In genomic region chr10:77606855-77607254, GRCm38 (mm10) we compare ENCODE assay signal across 8 mouse cellular contexts. TPM values are rescaled to one million over a fixed set of nuclear protein-coding genes. Genes with fewer than 3 reads are reported as not detected.
DNase-seq lines count a peak whose midpoint lies in the region; ATAC-seq lines count a peak whose summit lies in the region.

No protein-coding gene starts in this region.

- H3K4me1 ChIP-seq in heart, embryonic 10.5 days, result peaks cover 27% of the 10 kb centered on the region
- peaks cover 26% of the 10 kb centered on the region for H3K4me1 ChIP-seq in forebrain, embryonic 13.5 days
- peaks cover 56% of the 10 kb centered on the region for H3K4me1 ChIP-seq in liver, embryonic 13.5 days (replicated peaks)
- H3K4me1 ChIP-seq in stomach, embryonic 14.5 days (ENCODE audit: control insufficient read depth, insufficient read depth, low read length), result peaks cover 12% of the 10 kb centered on the region

- H3K9ac ChIP-seq in forebrain, embryonic 13.5 days, result peak overlapping the region; percentile 85
- H3K9ac ChIP-seq in liver, embryonic 13.5 days, result peak overlapping the region; percentile 87
- H3K9ac ChIP-seq in stomach, embryonic 14.5 days (replicated peaks; ENCODE audit: low read depth, low read length), result peak overlapping the region; percentile 55

- peaks cover 39% of the 10 kb centered on the region for H3K36me3 ChIP-seq in heart, embryonic 10.5 days
- H3K36me3 ChIP-seq in forebrain, embryonic 13.5 days (ENCODE audit: poor library complexity, severe bottlenecking), result peaks cover 35% of the 10 kb centered on the region
- H3K36me3 ChIP-seq in liver, embryonic 13.5 days, result peaks cover 42% of the 10 kb centered on the region
- H3K36me3 ChIP-seq in stomach, embryonic 14.5 days (ENCODE audit: control insufficient read depth, insufficient read depth, low read length), result peaks cover 21% of the 10 kb centered on the region

- H3K4me2 ChIP-seq in forebrain, embryonic 13.5 days, result peak overlapping the region; percentile 87
- H3K4me2 ChIP-seq in liver, embryonic 13.5 days, result peak overlapping the region; percentile 96
- peak overlapping the region; percentile 92 for H3K4me2 ChIP-seq in stomach, embryonic 14.5 days (replicated peaks; ENCODE audit: low read depth, low read length)

- no peaks in the 10 kb centered on the region for H3K9me3 ChIP-seq in heart, embryonic 10.5 days
- H3K9me3 ChIP-seq in forebrain, embryonic 13.5 days (replicated peaks), result no peaks in the 10 kb centered on the region
- no peaks in the 10 kb centered on the region for H3K9me3 ChIP-seq in liver, embryonic 13.5 days (replicated peaks)
- no peaks in the 10 kb centered on the region for H3K9me3 ChIP-seq in stomach, embryonic 14.5 days (ENCODE audit: control insufficient read depth, low read depth, low read length)

- peak overlapping the region; percentile 83 for H3K4me3 ChIP-seq in heart, embryonic 10.5 days
- peak overlapping the region; percentile 79 for H3K4me3 ChIP-seq in forebrain, embryonic 13.5 days
- peak overlapping the region; percentile 81 for H3K4me3 ChIP-seq in liver, embryonic 13.5 days (replicated peaks)
- peak overlapping the region; percentile 55 for H3K4me3 ChIP-seq in stomach, embryonic 14.5 days (ENCODE audit: low read depth, low read length)

- ATAC-seq in forebrain, embryonic 13.5 days, result peak; percentile 16
- ATAC-seq in liver, embryonic 13.5 days (ENCODE audit: low read depth), result peak; percentile 36
- peak; percentile 7; the same call in 1 of the 2 replicates for ATAC-seq in stomach, embryonic 14.5 days (ENCODE audit: insufficient number of reproducible peaks, insufficient read depth, low FRiP score, low read depth)

- DNase-seq in heart, embryonic 10.5 days (ENCODE audit: low spot score), result no peak
- DNase-seq in heart, postnatal 4 days, result no peak
- DNase-seq in CD4-positive, CD25-positive, alpha-beta regulatory T cell, adult 2 months (ENCODE audit: low read depth, low spot score), result peak; percentile 73
- no peak for DNase-seq in liver, embryonic 13.5 days
- no peak for DNase-seq in cerebellum, postnatal 10 days
- no peak for DNase-seq in embryo, embryonic 9.5 days (ENCODE audit: extremely low spot score)

- 35% methylated on average over 7 of the region's 7 CpGs for WGBS in heart, embryonic 10.5 days
- WGBS in forebrain, embryonic 13.5 days, result 45% methylated on average over 7 of the region's 7 CpGs
- WGBS in liver, embryonic 13.5 days (ENCODE audit: insufficient replicate concordance), result 11% methylated on average over 7 of the region's 7 CpGs
- WGBS in stomach, embryonic 14.5 days, result 31% methylated on average over 7 of the region's 7 CpGs

- H3K27ac ChIP-seq in heart, embryonic 10.5 days, result peak overlapping the region; percentile 99
- H3K27ac ChIP-seq in forebrain, embryonic 13.5 days, result peak overlapping the region; percentile 92; the same call in 1 of the 2 replicates
- H3K27ac ChIP-seq in liver, embryonic 13.5 days, result peak overlapping the region; percentile 97
- peak overlapping the region; percentile 97; the same call in 1 of the 2 replicates for H3K27ac ChIP-seq in stomach, embryonic 14.5 days (ENCODE audit: low read length)

- H3K27me3 ChIP-seq in heart, embryonic 10.5 days (ENCODE audit: insufficient read depth, poor library complexity, severe bottlenecking), result no peaks in the 10 kb centered on the region
- no peaks in the 10 kb centered on the region for H3K27me3 ChIP-seq in forebrain, embryonic 13.5 days
- no peaks in the 10 kb centered on the region for H3K27me3 ChIP-seq in liver, embryonic 13.5 days
- no peaks in the 10 kb centered on the region for H3K27me3 ChIP-seq in stomach, embryonic 14.5 days (ENCODE audit: control insufficient read depth, insufficient read depth, low read length)

RNA-seq across cellular contexts. Expression of gene Gm49325, which starts 0.9 kb away (rescaled TPM):
- 2.1 and 2.7 TPM in 2 replicates for polyA plus RNA-seq in heart, embryonic 10.5 days (2016; fragmentation: Nextera tagmentation; extraction: Ambion mirVana)
- 10 to 100 TPM; 15.9 to 20.8 TPM for total RNA-seq in heart, postnatal 4 days (2021)
- polyA plus RNA-seq in forebrain, embryonic 13.5 days (2015; fragmentation: Nextera tagmentation; extraction: Ambion mirVana), result 2.3 TPM in 1 of 2 replicates, not detected in the other
- polyA plus RNA-seq in liver, embryonic 13.5 days (2015; fragmentation: Nextera tagmentation; extraction: Ambion mirVana), result 1.1 and 5.3 TPM in 2 replicates
- polyA plus RNA-seq in stomach, embryonic 14.5 days (2014; fragmentation: Nextera tagmentation; extraction: Ambion mirVana), result 6.5 TPM in 1 of 2 replicates, not detected in the other

RNA-seq across cellular contexts. Expression of gene Sumo3, which starts 1.0 kb away (rescaled TPM):
- 235 and 306 TPM in 2 replicates for polyA plus RNA-seq in heart, embryonic 10.5 days (2016; fragmentation: Nextera tagmentation; extraction: Ambion mirVana)
- total RNA-seq in heart, postnatal 4 days (2021), result 10 to 100 TPM; 90.9 to 97.9 TPM
- 329 and 347 TPM in 2 replicates for polyA plus RNA-seq in forebrain, embryonic 13.5 days (2015; fragmentation: Nextera tagmentation; extraction: Ambion mirVana)
- polyA plus RNA-seq in liver, embryonic 13.5 days (2015; fragmentation: Nextera tagmentation; extraction: Ambion mirVana), result 118 and 127 TPM in 2 replicates
- 324 and 346 TPM in 2 replicates for polyA plus RNA-seq in stomach, embryonic 14.5 days (2014; fragmentation: Nextera tagmentation; extraction: Ambion mirVana)

RNA-seq across cellular contexts. Expression of gene Ube2g2, which starts 15.2 kb away (rescaled TPM):
- polyA plus RNA-seq in heart, embryonic 10.5 days (2016; fragmentation: Nextera tagmentation; extraction: Ambion mirVana), result 83.1 and 92.1 TPM in 2 replicates
- total RNA-seq in heart, postnatal 4 days (2021), result 10 to 100 TPM; 56.1 to 63.8 TPM
- 103 and 115 TPM in 2 replicates for polyA plus RNA-seq in forebrain, embryonic 13.5 days (2015; fragmentation: Nextera tagmentation; extraction: Ambion mirVana)
- 47.2 and 50.1 TPM in 2 replicates for polyA plus RNA-seq in liver, embryonic 13.5 days (2015; fragmentation: Nextera tagmentation; extraction: Ambion mirVana)
- 41.5 and 44.3 TPM in 2 replicates for polyA plus RNA-seq in stomach, embryonic 14.5 days (2014; fragmentation: Nextera tagmentation; extraction: Ambion mirVana)

RNA-seq across cellular contexts. Expression of gene Pttg1ip, which starts 25.3 kb away (rescaled TPM):
- polyA plus RNA-seq in heart, embryonic 10.5 days (2016; fragmentation: Nextera tagmentation; extraction: Ambion mirVana), result 94.9 and 97.0 TPM in 2 replicates
- total RNA-seq in heart, postnatal 4 days (2021), result 100 to 1,000 TPM; 113 to 119 TPM
- polyA plus RNA-seq in forebrain, embryonic 13.5 days (2015; fragmentation: Nextera tagmentation; extraction: Ambion mirVana), result 57.8 and 63.6 TPM in 2 replicates
- polyA plus RNA-seq in liver, embryonic 13.5 days (2015; fragmentation: Nextera tagmentation; extraction: Ambion mirVana), result 64.1 and 73.2 TPM in 2 replicates
- 198 and 200 TPM in 2 replicates for polyA plus RNA-seq in stomach, embryonic 14.5 days (2014; fragmentation: Nextera tagmentation; extraction: Ambion mirVana)
